Mouse (Mus musculus): ENCODE results near the gene Igdcc4. TPM values are rescaled to one million over a fixed set of nuclear protein-coding genes. Genes with fewer than 3 reads are reported as not detected.
A peak's percentile ranks its signal among the peaks of the same experiment; 100 is the strongest.
"Not testable (repeated sequence)": the region's sequence is repeated elsewhere in the genome, so short reads cannot be mapped to it uniquely, and the experiment has no call there.

The Igdcc4 gene
- polyA plus RNA-seq (2016; fragmentation: Nextera tagmentation; extraction: Ambion mirVana): 5.6 and 6.3 TPM in 2 replicates

DNA sequence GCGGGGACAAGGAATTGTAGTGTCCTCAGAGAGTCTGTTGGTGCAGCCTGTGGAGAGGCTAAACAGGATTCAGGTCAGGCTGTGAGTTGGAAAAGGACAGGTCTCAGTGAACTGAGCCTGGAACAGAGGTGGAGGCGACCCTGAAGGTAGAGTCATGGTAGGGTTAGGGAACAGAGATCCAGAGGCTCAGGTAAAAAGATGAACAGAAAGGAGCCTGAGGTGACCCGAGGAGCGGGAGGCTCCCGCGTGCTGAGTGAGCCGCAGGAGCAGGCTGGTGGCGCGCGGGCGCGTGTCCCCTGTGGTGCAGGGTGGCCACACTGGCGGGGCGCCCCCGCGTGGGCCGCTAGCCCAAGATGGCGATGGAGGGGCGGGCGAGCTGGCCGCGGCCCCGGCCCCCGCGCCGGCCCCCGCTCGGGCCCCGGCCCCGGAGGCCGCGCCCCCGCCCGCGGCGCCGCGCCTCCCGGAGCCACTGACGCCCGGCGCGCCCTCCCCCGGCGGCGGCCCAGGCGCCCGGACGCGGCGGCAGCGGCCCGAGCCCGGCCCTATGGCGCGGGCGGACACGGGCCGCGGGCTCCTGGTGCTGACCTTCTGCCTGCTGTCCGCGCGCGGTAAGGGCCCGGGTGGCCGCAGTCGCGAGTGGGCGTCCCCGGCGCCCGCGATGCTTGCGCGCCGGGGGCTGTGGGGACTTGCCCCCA is at the start of gene Igdcc4:
TSS of gene Igdcc4 (plus strand) at position 496 of the 695 bp plus-strand sequence.
- peaks cover 9% of the 10 kb centered on the region for H3K4me1 ChIP-seq
- H3K4me2 ChIP-seq: peak within 1 kb of the TSS; percentile 88
- no peak for ATAC-seq
- 3% methylated on average over 44 of the region's 76 CpGs for WGBS (ENCODE audit: insufficient replicate concordance)
- peaks cover 79% of the 10 kb centered on the region for H3K27me3 ChIP-seq (replicated peaks)
- H3K4me3 ChIP-seq: peak within 1 kb of the TSS; percentile 62
- H3K27ac ChIP-seq: peak within 1 kb of the TSS; percentile 76
- H3K36me3 ChIP-seq: no peaks in the 10 kb centered on the region
- no peaks in the 10 kb centered on the region; the same call in none of the 2 replicates for H3K9me3 ChIP-seq (replicated peaks)
- peak within 1 kb of the TSS; percentile 68 for H3K9ac ChIP-seq

DNA sequence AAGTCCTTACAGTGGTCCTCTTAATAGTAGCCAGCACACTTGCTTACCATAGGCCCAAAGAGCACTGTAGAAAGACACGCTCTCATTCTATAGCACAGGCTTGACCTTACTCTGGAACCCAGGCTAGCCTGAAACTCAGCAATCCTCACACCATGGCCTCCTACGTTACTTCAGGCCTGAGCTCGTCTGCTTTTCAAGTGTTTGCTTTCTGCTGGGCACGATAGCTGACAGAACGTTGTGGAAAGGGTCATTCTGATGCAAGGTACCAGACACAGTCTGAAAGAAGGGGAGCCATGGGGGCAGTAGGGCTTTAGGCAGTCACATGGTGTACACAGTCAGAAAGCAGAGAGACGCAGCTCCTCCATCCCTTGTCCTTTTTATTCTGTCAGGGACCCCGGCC is 37.0 kb upstream of the Igdcc4 start:
- H3K9ac ChIP-seq: no peak overlapping the region
- H3K4me2 ChIP-seq: no peak overlapping the region
- peaks cover 93% of the 10 kb centered on the region for H3K36me3 ChIP-seq
- H3K4me1 ChIP-seq: peaks cover 12% of the 10 kb centered on the region
- no peak overlapping the region for H3K27ac ChIP-seq
- no peaks in the 10 kb centered on the region for H3K27me3 ChIP-seq (replicated peaks)
- no peak overlapping the region for H3K4me3 ChIP-seq
- no peak for ATAC-seq
- 84% methylated on average over 7 of the region's 7 CpGs for WGBS (ENCODE audit: insufficient replicate concordance)
- H3K9me3 ChIP-seq (replicated peaks): no peaks in the 10 kb centered on the region

DNA sequence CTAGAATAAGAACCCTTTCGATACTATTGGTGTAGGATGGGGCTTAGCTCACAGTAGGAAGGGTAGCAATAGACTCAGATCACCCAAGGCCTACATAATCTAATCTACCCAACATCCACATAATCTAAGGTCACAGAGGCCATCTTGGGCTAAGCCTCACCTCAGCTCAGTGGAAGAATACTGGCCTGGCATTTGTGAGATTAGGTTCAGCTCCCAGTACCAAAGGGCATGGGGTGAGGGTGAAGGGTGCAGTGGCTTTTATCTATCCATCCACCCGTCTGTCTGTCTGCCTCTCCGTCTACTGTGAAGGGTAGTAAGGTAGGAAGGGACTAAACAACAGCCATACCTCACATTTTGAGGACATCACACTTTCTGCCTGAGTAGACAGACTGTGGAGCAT is 30.7 kb upstream of the Igdcc4 start:
- no peaks in the 10 kb centered on the region for H3K9me3 ChIP-seq (replicated peaks)
- H3K27me3 ChIP-seq (replicated peaks): no peaks in the 10 kb centered on the region
- peak; percentile 98 for ATAC-seq
- no peak overlapping the region for H3K4me3 ChIP-seq
- H3K4me2 ChIP-seq: peak overlapping the region; percentile 43
- peaks cover 57% of the 10 kb centered on the region for H3K4me1 ChIP-seq
- WGBS (ENCODE audit: insufficient replicate concordance): 38% methylated on average over 3 of the region's 3 CpGs
- peak overlapping the region; percentile 25; the same call in 1 of the 2 replicates for H3K9ac ChIP-seq
- peak overlapping the region; percentile 82 for H3K27ac ChIP-seq
- H3K36me3 ChIP-seq: peaks cover 97% of the 10 kb centered on the region

DNA sequence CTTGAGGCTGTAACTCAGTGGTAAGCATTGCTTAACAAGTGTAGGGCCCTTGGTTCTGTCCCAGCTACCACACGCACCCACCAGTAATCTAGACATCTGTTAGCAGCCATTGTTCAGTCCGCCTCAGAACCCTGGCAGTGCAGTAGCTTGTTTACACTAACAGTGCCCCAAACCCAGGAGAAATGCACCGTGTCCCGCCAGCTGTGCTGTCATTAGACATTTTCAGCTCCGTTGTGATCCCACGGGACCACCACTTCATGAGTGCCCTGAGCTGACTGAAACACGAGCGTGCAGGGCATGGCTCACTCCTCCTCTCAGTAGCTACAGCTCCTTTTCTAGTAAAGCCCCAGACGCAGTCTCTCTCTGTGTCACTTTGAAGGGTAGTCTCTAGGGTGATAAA is 27.7 kb upstream of the Igdcc4 start:
- Histone ChIP-seq H3K9me3 (replicated peaks) (no peaks in the 10 kb centered on the region), H3K4me1 (peaks cover 52% of the 10 kb centered on the region), H3K36me3 (peaks cover 99% of the 10 kb centered on the region), H3K9ac (no peak overlapping the region), H3K4me3 (no peak overlapping the region), H3K27ac (0 out of 2 replicates have a peak overlapping the region, but pooled peaks have one; percentile 11), H3K27me3 (replicated peaks) (no peaks in the 10 kb centered on the region), H3K4me2 (no peak overlapping the region)
- WGBS (ENCODE audit: insufficient replicate concordance): 81% methylated on average over 9 of the region's 9 CpGs
- no peak for ATAC-seq

DNA sequence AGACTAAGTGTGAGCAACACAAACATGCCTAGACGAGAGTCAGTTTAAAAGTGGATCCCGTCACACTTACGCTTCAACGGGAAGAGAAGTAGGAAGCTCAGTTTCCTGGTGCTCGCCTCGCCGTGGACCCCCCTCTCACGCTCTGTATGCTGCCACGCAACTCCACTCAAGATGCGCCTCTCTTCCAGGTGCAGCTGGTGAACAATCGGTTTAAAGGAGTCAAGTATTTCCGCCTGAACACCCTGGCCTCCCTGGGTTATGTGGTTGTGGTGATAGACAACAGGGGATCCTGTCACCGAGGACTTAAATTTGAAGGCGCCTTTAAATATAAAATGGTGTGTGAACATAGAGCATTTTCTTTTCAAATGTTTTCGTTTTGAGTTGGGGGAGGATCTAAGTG is 27.0 kb upstream of the Igdcc4 start:
- ATAC-seq: no peak
- no peaks in the 10 kb centered on the region for H3K9me3 ChIP-seq (replicated peaks)
- no peak overlapping the region for H3K4me3 ChIP-seq
- H3K27ac ChIP-seq: no peak overlapping the region
- no peaks in the 10 kb centered on the region for H3K27me3 ChIP-seq (replicated peaks)
- H3K9ac ChIP-seq: no peak overlapping the region
- peaks cover 99% of the 10 kb centered on the region for H3K36me3 ChIP-seq
- H3K4me2 ChIP-seq: no peak overlapping the region
- 73% methylated on average over 15 of the region's 15 CpGs for WGBS (ENCODE audit: insufficient replicate concordance)
- H3K4me1 ChIP-seq: peaks cover 45% of the 10 kb centered on the region

DNA sequence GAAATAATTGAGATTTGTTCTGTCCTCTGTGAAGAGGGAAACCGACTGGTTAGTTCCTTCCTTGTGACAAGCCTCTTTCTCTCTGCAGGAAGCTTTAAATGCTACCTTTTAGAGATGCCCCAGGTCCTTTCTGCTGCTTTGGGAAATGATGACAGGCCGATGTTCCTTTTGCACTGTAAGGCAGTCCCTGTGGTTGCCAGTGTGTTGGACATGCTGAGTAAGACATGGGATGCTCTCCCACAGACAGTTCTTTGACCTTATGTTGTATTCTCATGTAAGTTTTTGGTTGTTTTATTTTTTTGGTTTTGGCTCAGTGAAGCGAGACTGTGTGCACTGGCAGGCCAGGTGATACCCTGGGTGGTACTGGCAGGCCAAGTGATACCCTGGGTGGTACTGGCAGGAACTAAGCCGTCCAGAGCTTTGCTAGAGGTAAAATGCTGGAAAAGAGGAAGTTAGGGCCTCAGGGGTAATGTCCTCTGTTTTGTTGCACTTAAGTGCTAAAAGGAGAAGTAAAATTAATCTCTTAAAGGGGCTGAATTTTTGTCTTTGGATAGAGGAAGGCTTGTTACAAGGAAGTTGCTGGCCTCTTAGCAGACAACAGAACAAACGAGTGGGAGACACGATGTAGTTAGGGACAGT is 26.3 kb upstream of the Igdcc4 start:
- ATAC-seq: no peak
- Histone ChIP-seq H3K4me3 (no peak overlapping the region), H3K27ac (peak overlapping the region; percentile 50), H3K4me2 (no peak overlapping the region), H3K9me3 (replicated peaks) (no peaks in the 10 kb centered on the region), H3K9ac (no peak overlapping the region), H3K36me3 (peaks cover 100% of the 10 kb centered on the region), H3K27me3 (replicated peaks) (no peaks in the 10 kb centered on the region), H3K4me1 (peaks cover 38% of the 10 kb centered on the region)
- 46% methylated on average over 6 of the region's 6 CpGs for whole genome bisulfite sequencing (ENCODE audit: insufficient replicate concordance)

DNA sequence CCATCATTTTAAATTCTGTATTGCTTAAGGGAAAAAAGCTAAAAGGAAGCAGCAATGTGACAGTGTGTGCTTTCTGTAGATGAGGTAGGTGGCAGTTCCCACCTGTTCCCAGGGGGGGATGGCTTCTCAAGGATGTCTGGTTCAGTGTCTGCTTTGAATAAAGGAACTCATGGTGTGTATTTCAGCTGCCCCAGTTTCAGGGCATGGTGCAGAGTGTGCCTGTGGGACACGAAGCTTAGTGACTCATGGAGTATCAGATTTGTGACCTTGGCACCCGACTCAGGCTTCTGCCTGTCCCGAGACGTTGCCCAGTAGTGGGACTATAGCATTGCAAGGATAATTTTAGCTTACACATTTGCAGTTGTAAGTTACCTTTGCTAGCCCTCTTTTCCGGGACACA is 23.8 kb upstream of the Igdcc4 start:
- Histone ChIP-seq H3K36me3 (peaks cover 99% of the 10 kb centered on the region), H3K27ac (no peak overlapping the region), H3K4me2 (no peak overlapping the region), H3K4me1 (peaks cover 13% of the 10 kb centered on the region; the same call in 1 of the 2 replicates), H3K27me3 (replicated peaks) (no peaks in the 10 kb centered on the region), H3K4me3 (no peak overlapping the region), H3K9ac (no peak overlapping the region), H3K9me3 (replicated peaks) (no peaks in the 10 kb centered on the region)
- 86% methylated on average over 5 of the region's 5 CpGs for WGBS (ENCODE audit: insufficient replicate concordance)
- ATAC-seq: no peak

DNA sequence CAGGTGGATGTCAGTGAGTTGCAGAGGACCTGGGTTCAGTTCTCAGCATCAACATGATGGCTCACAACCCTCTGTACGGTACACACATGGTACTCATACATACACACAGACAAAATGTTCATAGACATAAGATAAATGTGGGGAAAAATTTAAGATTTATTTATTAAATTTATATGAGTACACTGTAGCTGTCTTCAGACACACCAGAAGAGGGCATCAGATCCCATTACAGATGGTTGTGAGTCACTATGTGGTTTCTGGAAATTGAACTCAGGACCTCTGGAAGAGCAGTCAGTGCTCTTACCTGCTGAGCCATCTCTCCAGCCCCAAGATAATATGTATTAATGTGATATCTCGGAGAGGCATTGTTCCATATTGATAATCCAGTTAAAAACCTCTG is 21.1 kb upstream of the Igdcc4 start:
- H3K4me1 ChIP-seq: peaks cover 11% of the 10 kb centered on the region
- not testable (repeated sequence) for H3K27me3 ChIP-seq (replicated peaks); ATAC-seq; H3K4me2 ChIP-seq; H3K9ac ChIP-seq; H3K27ac ChIP-seq; H3K9me3 ChIP-seq (replicated peaks); H3K4me3 ChIP-seq
- 85% methylated on average over 2 of the region's 2 CpGs for WGBS (ENCODE audit: insufficient replicate concordance)
- peaks cover 94% of the 10 kb centered on the region for H3K36me3 ChIP-seq

DNA sequence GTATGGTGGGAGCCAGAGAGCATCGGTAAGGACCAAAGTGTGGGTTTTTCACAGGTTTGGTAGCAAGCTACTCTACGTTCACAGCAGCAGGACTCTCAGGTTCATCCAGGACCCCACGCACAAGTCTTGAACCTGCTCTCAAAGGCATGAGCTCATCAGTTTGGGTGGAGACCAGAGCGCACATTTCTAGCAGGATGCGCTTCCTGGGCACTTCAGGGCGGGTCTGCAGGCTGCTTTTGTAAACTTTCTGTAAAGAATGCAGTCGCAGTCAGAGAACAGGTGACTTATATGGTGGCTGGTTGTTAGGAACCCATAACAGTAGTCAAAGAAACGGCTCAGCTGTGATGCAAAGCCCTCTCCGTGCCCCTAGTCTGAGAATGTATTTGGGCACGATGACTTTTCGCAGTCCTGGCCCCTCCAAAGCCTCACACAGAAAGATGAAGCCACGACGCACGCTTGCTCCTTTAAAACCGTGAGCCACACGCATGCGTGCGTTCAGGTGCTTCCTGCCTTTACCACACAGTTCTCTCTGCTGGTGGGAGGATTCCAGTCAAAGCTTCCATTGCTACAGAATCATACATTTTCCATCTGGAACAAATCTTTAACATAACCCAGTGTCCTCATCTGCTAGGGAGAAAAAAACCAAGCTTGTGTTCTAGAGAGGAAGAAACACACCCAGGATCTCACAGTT is 18.1 kb upstream of the Igdcc4 start:
- peaks cover 22% of the 10 kb centered on the region for H3K4me1 ChIP-seq
- no peak overlapping the region for H3K27ac ChIP-seq
- H3K9ac ChIP-seq: no peak overlapping the region
- peaks cover 63% of the 10 kb centered on the region for H3K36me3 ChIP-seq
- no peak for ATAC-seq
- WGBS (ENCODE audit: insufficient replicate concordance): 91% methylated on average over 18 of the region's 18 CpGs
- H3K27me3 ChIP-seq (replicated peaks): no peaks in the 10 kb centered on the region
- no peak overlapping the region for H3K4me3 ChIP-seq
- no peak overlapping the region for H3K4me2 ChIP-seq
- no peaks in the 10 kb centered on the region for H3K9me3 ChIP-seq (replicated peaks)

DNA sequence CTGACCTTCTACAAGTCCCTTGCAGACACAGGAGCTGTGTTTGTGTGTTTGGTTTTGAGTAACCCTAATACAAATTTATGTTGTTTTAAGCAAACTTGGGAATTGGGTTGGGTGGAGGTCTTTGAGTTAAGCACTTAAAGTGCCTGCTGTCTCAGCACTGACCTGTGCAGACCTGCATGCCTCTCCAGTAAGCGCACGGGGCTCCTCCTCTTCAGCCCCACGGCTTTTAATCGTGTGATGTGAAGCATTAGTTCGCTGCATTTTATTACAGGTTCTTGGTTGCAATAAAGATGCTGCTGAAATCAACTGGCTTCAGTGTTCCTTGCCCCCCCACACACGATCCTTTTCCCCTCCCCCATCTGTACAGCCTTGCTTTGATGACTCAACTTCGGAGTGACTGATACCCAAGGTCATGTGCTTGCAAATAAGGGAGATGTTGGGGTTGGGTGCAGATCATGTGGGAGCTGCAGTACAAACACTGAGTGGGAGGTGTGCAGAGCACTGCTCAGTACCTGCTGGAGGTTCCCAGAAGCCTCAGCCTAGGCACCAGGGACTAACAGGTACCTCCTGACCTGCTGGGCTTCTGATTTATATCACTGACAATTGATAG is 17.0 kb upstream of the Igdcc4 start:
- ATAC-seq: peak; percentile 68
- peaks cover 53% of the 10 kb centered on the region for H3K36me3 ChIP-seq

DNA sequence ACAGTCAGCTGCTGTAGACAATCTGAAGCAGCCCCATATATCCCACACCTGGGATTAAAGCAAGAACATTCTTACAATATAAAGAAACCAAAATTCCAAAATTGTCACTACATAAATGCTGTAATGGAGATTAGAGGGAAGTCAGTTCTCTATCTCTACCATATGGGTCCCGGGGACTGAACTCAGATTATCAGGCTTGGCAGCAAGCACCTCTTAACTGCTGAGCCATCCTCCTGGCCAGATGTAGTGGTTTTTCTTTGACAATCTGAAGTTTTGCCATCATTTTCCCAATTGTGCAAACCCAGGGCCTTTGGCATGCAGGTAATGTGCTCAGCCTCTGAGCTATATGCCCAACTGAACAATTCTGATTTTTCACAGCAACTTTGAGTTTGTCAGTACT is 16.0 kb upstream of the Igdcc4 start:
- Histone ChIP-seq H3K36me3 (peaks cover 43% of the 10 kb centered on the region), H3K9ac (no peak overlapping the region), H3K9me3 (replicated peaks) (no peaks in the 10 kb centered on the region), H3K27me3 (replicated peaks) (0 out of 2 replicates have a peak, but pooled peaks cover 4% of the 10 kb centered on the region), H3K4me2 (no peak overlapping the region), H3K4me1 (peaks cover 22% of the 10 kb centered on the region), H3K4me3 (no peak overlapping the region), H3K27ac (no peak overlapping the region)
- ATAC-seq: no peak
- WGBS (ENCODE audit: insufficient replicate concordance): 38% methylated on average over 1 of the region's 1 CpGs

More for the DNA sequence above, 17.0 kb upstream of the Igdcc4 start:
- WGBS (ENCODE audit: insufficient replicate concordance): 79% methylated on average over 7 of the region's 7 CpGs
- no peak overlapping the region for H3K4me3 ChIP-seq
- H3K4me1 ChIP-seq: peaks cover 22% of the 10 kb centered on the region
- H3K27ac ChIP-seq: no peak overlapping the region
- no peaks in the 10 kb centered on the region for H3K27me3 ChIP-seq (replicated peaks)
- H3K9me3 ChIP-seq (replicated peaks): no peaks in the 10 kb centered on the region
- no peak overlapping the region for H3K4me2 ChIP-seq
- H3K9ac ChIP-seq: no peak overlapping the region

DNA sequence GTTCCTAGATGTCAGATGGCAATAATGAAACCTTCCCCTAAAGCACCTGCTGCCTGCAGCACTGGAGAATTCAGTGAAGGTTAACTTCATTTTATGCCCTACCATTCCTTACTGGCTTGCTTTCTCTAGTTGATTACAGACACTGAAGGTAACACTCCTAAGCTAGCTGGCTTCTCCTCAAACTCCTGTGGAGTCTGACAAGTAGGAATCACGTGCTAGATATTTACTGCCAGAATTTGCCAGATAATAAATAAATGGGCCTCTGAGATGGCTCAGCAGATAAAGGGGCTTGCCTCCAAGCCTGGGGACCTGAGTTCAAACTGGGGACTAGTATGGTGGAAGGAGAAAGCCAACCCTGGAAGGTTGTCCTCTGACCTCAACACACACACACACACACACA is 14.5 kb upstream of the Igdcc4 start:
- Histone ChIP-seq H3K27me3 (replicated peaks) (0 out of 2 replicates have a peak, but pooled peaks cover 7% of the 10 kb centered on the region), H3K9ac (no peak overlapping the region), H3K4me2 (no peak overlapping the region), H3K36me3 (peaks cover 28% of the 10 kb centered on the region), H3K27ac (no peak overlapping the region), H3K4me3 (no peak overlapping the region), H3K4me1 (peaks cover 22% of the 10 kb centered on the region), H3K9me3 (replicated peaks) (no peaks in the 10 kb centered on the region)
- ATAC-seq: no peak
- 35% methylated on average over 1 of the region's 1 CpGs for WGBS (ENCODE audit: insufficient replicate concordance)

Data from liver, embryonic 12.5 days (tissue).